Mouse (Mus musculus) neutrophil, adult 5-6 weeks (primary cell): ENCODE results near the gene Stx6. TPM values are rescaled to one million over a fixed set of nuclear protein-coding genes. Genes with fewer than 3 reads are reported as not detected.

Experiments
- ATAC-seq: fragments of 151-379, 151-347 bp; 2 replicates; pipeline ENCODE4 v1.8.0; 2017; ENCODE audit warnings: mild to moderate bottlenecking, moderate TSS enrichment; ENCODE audit not compliant: insufficient number of reproducible peaks, poor library complexity, low FRiP score, severe bottlenecking; ENCODE audit errors: extremely low read depth
- total RNA-seq: library from RNA; stranded (forward); fragments of 200-1000 nt; gene quantifications from 2 replicates; pipeline ENCODE4 v1.2.3, GENCODE M21; 2017

The Stx6 gene
- total RNA-seq: 47.9 and 53.1 TPM in 2 replicates

DNA sequence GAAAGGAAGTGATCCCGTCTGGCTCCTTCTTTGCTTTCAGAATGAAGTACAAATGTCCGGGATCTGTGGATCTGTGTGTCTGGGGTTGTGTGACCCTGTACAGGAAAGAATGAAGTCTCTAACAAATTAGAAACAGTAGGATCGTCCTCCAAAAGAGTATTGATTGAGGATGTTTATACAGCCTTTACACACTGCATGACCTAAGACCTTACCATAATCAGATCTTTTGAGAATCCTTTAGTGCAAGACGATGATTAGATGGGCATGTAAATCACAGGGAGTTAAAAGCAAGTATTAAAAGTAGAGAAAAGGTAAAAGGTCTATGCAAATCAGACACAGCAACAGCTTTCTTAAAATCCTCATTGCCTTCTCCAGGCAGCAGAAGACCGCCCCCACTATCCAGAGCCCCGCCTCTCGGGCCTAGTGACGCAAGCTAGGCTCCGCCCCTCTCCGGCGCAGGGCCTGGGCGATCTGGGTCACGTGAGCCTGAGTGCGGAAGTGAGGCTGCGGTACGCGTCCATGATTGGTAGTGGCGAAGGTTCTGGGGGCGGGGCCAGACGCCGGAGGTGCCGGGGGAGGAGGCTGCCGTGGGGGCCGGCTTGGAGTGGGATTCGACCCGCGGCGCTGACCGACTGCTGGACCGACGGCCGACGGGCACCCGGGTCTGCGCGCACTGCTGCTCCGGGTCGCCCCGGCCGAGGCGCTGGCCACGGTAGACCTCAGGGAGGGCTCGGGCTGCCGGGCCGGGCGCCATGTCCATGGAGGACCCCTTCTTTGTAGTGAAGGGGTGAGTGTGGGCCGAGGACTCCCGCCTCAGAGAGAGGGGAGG is at the start of gene Stx6:
Gene Stx6 (plus strand): TSS at position 575 of the 829 bp plus-strand sequence.
- ATAC-seq: peak; percentile 99

DNA sequence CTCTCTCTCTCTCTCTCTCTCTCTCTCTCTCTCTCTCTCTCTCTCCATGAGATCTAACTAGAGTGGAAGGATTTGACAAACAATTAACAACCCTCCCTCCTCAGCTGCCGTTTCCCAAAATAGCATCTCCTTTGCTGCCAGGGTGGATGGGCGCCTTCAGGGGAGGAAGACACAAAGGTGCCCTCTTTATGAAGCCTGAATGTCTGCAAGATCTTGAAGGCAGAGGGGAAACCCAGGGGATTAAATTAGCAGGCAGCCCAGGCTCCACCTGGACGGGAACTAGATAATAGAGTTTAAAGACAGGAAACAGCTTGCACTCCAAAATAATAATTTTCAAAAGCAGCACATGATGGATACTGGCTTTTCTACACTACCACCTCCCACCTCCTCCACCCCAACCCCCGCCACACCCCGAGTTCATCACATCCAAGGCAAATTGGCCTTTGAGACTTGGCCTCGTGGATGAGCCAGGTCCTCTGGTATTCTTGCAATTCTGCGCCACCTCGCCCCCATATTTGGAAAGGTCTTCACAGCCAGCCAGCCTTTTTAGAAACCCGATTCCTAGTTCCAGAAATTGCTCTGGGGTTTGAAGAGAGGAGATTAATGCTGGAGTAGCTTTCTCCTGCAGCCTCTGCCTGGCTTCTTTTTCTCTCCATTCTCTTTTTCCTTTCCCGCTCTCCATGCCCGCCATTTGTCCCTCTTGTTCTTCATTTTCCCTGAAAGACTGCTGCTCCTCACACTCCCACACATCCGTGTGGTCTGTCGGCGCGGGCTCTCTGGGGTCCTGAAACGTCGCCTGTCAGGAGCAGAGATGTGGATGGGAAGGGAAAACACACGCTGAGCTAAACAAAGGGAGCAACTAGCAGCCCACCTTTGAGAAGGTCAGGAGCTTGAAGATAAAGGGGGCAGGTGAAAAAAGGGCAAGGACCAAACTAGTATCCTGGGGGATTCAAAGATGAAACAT is 48.8 kb upstream of the Stx6 start:
- ATAC-seq: no peak

DNA sequence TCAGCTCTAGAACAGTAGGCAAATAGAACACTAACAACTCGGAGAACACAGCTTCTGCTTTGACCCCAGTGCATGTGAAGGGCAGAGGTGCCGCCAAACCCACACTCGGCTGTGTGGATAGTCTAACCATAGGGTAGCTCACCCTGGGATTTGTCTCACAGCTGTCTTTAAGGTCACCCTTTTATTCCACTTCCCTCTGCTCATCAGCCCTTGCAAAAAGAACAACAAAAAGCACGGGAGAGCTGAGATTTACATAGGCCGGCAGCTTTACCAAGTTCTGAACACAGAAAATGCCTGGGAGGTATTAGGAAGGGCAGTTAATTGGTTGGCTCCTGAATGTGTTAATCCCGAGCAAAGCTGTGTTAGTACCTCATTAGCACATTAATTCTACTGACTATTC is 47.0 kb upstream of the Stx6 start:
- no peak for ATAC-seq

DNA sequence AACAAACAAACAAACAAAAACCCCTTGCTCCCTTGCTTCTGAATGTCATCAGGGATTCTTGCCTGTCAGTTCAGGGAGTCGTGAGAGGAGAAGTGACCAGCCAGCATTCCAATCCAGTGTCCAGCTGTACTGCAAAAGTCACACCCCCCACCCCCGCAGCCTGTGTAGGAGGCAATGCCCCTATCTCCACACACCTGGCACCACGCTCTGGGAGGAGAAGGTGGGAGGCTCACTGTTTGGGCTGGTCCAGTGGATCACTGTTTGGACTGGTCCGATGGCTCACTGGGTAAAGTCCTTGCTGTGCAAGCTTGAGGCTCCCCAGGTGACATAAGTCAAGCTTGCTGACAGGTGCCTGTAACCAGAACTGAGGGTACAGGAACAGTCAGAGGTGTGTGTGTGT is 46.4 kb upstream of the Stx6 start:
- no peak for ATAC-seq

DNA sequence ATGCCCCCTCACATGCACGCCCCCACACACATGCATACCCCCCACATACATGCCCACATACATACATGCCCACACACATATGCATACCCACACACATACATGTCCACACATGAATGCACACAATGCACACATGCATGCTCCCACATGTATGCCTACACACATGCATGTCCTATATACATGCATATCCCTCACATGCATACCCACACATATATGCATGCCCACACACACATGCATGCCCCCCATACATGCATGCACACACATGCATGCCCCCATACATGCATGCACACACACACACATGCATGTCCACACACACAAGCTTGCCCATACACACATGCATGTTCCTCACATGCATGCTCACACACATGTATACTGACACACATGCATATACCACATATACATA is 45.6 kb upstream of the Stx6 start:
- no peak for ATAC-seq

DNA sequence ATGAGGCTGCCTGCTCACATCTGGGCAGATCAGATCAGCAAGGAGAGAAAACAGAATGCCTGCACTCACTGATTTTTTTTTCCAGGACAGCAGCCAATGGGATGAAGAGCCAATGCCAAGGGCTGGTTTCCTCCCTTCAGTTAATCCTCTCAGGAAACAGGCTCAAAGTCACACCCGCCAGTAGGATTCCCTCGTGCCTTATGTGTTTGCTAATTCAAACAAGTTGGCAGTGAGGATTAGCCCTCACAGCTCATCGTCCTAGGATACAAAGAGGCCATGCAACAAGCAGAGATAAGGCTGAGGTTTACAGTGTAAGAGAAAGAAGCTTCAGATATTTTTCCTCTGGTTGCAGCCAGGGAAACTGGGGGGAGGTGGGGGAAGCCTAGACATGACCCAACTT is 44.6 kb upstream of the Stx6 start:
- no peak for ATAC-seq

DNA sequence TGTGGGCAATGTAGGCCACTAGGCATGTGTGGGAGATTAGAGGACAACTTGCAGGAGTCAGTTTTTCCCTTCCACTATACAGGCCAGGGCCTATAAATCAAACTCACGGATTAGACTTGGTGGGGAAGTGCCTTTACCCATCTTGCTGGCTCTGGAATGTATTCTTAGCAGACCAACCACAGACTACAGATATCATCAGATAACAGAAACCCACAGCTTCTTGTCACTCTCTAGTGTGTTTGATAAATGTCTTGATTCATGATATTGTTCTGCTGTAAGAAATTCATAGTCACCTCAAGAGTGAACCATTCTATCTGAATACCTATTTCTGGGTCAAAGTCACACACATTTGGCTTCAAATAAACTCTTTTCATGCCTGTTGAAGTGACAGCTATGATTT is 38.8 kb upstream of the Stx6 start:
- no peak for ATAC-seq

DNA sequence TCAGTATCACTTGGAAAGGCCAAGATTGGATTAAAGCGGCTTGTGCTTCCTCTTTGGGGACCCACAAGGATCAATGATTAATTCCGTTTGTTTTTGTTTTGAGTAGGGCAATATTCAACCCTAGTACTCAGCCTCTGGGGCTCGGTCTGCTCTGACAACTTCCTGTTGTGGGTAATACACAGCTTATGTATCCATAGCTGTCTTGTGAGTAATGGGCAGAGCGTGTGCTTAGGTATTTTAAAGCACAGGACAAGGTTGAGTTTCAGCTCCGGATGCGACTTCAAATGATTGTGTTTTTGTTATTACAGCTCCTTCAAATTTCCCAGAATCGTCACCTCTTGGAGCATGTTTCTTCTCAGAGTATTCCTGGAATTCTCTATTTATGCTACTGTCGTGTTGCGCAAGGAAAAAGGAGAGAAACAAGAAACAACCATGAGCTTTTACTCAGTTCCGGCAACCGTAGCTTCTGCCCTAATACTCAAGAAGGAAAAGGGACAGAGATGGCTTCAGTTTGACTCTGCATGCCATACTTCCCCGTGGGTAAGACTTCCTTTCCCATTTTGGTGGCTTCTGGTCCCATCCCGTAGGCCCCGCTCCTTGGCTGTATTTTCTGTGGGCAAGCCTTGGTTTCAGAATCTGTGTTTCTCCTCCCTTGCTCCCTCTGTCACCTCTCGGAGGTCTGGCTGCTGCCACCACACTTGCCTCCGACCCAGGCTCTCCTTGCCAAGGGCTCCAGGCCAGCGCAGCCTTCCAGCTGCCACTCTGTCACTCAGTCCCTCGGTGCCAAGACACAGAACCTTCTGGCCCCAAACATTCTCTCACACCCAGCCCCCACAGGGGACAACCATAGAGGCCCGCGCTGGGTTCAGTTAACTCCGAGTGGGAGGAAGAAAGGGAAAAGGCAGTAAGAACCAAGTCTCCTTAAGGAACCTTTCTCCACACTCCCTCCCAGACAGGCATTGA is 36.3 kb upstream of the Stx6 start:
- ATAC-seq: no peak

DNA sequence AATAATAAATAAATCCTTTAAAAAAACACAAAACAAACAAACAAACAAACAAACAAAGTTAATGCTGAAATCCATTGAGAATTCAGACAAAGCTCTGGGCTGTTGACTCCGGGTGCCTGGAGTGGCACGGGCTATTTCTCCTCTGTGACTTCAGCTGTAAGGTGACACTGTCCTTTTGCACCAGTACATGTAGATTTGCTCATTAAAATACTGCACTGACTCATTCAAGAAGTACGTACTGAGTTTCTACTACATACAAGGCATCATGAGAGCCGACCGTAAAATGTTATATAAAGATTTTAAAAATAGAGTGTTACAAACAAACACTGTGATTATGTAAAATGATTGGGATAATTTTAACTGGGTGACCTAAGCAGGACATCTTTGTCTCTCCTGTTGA is 34.1 kb upstream of the Stx6 start:
- no peak for ATAC-seq

DNA sequence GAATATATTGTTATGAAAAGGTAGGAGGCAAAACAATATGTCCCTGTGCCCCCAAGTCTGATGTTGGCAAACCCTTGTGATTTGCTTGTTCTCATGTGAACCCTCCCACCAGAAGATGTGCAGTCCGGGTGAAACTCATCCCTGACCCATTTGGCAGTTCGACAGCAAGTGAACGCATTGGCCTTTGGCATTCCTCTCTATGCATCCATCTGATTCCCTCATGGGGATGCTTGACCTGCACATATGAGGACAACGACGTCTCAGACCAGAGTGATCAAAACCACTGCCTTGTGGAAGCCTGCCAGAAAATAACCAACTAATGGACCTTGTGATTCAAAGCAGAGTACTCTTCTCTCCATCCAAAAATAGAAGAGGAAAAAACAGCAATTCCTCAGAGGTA is 31.8 kb upstream of the Stx6 start:
- ATAC-seq: no peak

DNA sequence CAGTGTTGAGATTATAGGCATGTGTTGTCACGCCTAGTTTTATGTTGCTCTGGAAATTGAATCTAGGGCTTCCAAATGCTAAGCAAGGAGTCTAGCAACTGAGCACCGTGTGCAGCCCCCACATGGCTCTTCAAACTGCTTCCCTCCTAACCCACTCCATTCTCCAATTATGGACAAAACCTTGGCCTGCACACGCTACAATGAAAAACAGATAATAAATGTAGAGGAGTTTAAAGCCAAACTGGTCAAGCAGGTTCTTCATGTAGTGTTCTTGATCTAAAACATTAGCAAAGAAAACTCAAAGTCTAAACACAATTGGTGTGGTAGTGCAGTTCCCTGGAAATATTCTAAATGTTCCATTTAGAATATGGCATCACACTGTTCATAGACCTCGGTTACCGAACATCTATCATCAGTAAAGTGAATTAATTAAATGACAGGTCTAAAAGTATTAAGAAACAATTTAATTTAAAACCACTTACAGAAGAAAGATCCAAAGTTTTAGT is 31.0 kb upstream of the Stx6 start:
- ATAC-seq: no peak

DNA sequence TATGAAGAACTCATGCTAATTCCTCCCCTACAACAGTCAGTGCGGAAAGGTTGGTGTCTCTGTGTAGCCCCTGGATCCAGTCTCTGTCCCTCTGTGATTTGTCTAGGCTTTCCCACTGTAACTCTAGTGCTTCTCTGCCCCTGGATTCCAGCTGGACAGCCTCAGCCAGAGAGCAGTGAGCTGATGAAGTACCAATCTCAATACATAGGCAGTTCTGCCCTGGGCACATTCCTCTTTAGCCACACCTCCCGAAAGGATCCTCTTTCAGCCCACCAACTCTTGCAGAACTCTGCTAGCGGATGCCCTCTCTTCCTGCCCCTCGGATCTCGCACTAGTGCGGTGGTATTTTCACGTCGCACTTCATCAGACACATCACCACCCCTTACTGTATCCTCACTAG is 23.6 kb upstream of the Stx6 start:
- ATAC-seq: no peak

DNA sequence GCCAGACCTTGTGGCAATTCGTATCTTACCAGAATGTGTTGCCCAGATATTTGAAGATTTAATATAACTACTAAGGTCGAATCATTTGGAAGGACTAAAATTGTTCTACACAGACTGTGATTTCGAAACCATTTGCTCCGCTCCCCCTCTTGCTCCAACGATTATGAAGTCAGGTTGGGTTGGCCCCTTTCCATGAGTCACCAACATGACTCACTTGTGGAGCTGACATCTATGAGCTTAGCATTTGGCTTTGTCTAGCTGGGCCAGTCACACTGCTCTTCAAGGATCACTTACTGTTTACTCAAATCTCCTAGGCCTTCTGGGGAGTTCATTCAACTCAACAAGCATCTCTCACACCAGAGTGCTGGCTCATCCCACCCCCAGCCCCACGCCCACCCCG is 19.7 kb upstream of the Stx6 start:
- no peak for ATAC-seq

DNA sequence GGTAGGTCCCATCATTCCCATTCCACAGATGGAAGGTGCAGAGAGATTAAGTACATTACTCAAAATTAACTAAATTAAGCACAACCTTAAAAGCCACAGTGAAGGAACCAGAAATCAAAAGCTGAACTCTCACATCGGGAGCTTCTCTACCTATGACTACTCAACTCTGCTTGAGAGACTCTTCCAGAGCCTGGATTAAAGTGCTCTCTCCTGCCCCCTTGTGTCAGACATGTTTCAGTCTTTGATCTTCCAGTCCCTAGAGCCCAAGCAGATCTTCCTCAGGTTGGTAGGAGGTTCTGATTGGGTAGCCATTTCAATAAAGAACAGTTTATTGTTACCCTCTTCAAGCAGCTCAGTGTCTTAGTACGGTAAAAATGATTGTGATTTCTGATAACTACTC is 18.4 kb upstream of the Stx6 start:
- ATAC-seq: peak; percentile 96

DNA sequence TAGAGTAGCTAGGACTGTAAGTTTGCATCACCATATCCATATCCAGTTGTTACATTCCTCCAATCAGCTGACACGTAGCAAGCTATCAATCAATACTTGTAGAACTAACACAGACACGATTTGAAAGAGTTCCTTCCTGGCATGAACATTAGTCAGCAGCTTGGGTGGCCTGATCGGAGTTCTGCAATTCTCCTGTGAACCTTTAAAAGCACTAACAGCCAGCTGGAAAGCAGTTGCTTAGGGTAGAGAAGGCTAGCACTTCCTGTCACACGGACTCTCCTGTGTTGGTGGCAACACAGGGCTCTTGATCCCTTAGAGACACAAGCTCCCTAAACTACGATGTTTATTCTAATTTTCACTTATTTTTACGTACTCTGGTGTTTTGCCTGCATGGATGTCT is 12.9 kb upstream of the Stx6 start:
- ATAC-seq: peak; percentile 60

DNA sequence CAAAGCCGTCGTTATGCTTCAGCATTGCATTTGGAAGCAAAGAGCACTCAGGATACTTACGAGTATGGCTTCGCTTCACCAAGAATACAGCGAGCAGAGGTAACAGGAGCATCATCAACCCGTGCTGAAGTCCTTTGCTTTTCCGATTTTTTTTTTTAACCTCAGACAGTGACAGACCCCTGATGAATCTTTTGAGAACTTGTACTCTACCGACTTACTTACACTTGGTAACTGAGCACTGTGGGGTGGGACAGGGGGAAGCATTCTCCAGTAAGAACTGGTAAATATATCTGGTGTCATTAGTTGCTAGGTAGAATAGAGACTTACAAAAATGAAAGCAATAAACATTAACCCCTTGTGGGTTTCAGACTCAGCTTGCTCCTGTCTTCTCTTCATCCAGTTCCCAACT is 11.9 kb upstream of the Stx6 start, which contains the start of gene Mr1:
Gene Mr1 (minus strand): TSS at position 243 of the 409 bp plus-strand sequence.
- peak; percentile 89 for ATAC-seq

DNA sequence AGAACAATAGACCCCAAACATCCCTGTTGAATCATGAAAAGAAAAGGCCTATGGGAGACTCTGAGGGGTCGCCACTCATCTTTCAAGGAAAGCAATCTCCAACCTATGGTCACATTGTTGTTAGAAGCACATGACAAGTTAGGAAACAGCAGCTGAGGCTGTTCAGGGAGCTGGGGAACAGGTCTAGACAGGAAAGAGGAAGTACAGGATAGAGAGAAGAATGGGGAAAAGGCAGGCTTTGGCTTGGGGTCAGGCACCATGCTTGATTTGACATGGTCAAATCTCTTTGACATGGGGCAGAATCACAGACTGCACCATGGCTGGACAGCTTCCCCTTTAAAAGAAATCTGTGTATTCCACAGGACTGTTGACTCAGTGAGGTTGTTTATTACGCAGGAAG is 11.3 kb upstream of the Stx6 start:
- ATAC-seq: no peak

DNA sequence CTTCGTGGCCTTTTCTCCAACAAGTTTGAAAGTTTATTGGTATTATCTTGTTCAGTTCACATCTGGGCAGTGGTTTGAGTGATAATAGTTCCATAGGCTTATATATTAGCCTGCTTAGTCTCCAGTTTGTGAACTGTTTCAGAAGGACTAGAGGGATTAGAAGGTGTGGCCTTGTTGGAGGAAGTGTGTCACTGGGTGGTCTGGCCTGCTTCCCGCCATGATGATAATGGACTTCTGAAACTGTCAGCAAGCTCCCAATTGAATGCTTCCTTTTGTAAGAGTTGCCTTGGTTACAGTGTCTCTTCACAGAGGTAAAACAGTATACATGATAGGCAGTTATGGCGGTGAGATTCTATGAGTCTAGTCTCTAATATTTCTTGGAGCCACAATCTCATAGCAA is 9.1 kb upstream of the Stx6 start:
- ATAC-seq: no peak

DNA sequence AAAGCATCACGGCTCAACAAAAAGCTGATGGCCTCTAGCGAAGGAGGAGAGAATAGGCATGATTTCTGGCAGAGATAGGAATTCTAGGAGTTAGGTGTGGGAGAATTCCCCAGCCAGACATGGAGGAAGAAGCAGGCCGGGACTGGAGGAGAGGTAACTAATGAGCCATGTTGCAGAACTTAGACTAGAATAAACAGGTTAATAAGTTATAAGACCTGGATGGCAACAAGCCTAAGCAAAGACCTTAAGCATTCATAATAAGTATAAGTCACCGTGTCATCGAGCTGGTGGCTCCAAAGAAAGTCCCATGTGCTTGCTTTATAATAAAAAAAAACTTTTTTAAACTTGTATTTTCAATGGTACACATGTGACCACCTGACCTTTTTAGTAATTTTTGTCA is 7.7 kb upstream of the Stx6 start:
- ATAC-seq: no peak
